Mouse (Mus musculus) left cerebral cortex, adult 8-10 months (tissue): ENCODE data around the gene Aes. TPM values are rescaled to one million over a fixed set of nuclear protein-coding genes. Genes with fewer than 3 reads are reported as not detected.

ENCODE experiments used
- DNase-seq, 2 experiments: peaks; one replicate each; pipeline ENCODE4 v3.0.0; 2022; ENCODE audit warnings: low spot score in 2 of 2
- total RNA-seq, 4 experiments: library from RNA; stranded (reverse); gene quantifications; 2 replicates each; pipeline ENCODE4 v1.2.4; 2022

The Aes gene
- 100 to 1,000 TPM; 719 to 760 (median 743) TPM for total RNA-seq

DNA sequence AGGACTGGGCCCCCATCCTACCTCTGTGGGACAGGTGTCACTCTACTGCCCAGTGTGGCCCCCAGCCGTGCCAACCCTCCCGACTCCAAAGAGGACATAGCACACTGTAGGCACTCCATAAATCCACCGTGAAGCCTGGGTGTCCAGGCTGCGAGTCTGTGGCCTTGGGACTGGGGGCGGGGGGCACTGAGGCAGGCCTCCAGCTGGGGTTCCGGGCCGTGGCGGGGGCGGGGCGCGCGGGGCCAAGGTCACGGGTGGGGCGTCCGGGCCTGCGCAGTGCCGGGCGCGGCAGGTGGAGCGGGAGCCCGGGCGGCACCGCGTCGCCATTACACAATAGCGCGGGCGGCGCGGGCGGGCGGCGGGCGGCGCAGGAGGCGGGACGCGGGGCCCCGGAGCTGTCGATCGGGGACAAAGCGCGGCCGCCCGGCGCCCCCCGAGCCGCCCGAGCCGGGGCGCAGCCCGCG is at the start of gene Aes:
Gene Aes (plus strand): TSS at position 326 of the 464 bp plus-strand sequence.
- peak; percentile 59 to 69 for DNase-seq

DNA sequence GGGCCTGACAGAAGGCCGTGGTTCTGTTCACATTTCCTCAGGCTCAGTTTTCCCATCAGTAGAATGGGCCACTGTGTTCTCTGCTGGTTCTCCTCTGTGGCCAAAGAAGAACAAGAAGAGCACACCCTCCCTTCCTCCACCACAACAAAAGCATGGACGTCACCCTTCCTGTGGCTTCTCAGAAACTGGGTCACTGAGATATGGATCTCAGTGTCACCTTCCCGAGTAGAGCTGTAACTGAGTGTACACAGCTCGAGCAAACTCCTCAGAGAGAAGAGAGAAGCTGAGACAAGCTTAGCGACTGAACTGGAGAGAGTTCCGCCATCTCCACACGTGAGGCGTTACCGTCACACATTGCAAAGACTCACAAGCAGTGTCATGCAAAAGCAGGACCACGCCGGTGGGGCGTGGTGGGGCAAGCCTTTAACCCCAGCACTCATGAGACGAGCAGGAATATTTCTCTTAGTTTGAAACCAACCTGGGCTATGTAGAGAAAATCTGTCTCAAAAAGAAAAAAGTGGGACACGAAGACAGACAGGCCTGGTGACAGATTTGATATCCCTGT is 49.0 kb upstream of the Aes start:
- DNase-seq, result no peak

DNA sequence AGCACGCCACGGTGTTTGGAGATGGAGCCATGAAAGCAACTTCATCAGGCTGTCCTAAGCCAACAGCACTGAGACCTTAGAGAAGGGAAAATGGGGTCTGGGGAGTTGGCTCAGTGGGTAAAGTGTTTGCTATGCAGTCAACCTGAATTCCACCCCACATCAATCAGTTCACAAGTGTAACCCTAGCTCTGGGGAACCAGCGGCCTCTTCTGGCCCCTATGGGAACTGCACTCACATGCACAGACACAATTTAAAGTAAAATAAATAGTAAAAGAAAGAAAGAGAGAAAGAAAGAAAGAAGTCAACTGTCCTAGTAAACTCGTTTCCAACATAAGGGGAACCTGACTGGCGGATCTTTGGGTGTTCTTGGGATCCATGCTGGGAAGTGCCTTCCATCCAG is 45.5 kb upstream of the Aes start:
- DNase-seq, result no peak

DNA sequence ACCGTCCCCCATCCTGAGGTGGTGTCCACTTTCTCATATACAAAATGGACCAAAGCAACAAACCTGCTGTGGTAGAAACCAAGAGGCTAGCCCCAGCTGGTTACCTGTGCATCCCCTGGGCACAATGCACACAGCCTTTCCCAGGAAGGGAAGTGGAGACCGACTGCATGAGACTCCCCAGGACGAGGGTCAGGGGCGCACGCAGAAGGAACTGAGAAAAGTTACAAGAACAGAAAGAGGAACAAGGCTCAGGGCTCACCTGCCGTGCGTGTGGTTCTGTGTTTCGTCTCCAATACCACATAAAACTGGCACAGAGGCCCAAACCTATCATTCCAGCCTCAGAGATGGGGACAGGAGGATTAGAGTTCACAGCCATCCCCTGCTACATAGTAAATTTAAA is 42.1 kb upstream of the Aes start:
- no peak for DNase-seq

DNA sequence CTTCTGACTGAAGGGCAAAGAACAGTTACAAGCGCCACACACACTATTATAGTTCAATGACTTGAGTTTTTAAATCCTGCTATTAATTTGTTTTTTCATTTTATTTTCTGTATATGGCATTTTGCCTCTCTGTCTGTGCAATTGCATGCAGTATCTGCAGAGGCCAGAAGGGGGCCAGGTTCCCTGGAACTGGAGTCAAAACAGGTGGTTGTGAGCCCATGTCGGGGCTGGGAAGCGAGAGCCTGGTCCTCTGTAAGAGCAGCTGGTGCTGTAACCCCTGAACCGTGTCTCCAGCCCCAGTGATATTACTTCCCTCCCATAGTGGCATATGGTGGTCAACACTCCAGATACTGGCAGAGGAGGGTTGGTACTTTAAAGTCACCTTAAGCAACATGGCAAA is 40.7 kb upstream of the Aes start:
- no peak for DNase-seq

DNA sequence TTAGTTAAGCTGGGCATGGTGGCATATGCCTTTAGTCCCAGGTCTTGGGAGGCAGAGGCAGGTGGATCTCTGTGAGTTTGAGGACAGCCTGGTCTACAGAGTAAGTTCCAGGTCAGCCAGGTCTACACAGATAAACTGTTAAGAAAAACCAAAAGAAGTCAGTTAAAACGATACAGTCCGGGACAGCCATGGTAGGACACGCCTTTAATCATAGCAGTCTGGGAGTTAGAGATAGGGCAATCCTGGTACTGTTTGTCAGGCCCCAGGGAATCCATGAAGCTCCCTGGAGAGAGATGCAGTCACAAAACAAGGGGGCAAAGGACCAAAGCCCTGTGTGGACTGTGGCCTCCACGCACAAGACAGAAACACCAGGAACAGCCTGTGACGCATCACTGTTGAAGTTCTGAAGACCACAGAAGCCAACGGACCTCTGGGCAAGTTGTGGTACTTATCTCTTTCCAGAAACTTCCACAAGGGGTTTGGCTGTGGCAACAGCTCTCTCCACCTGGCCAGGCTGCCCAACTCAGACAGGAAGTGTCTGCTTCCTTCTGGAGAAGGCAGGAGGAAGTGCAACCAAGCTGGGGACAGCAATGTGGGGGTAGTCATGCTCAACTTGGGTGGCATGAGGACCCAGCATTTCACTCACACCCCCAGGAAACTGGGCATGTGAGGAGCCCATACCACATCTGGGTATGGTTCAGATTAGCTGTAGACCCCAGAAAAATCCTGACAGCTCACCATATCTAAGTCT is 39.9 kb upstream of the Aes start:
- DNase-seq, result no peak

DNA sequence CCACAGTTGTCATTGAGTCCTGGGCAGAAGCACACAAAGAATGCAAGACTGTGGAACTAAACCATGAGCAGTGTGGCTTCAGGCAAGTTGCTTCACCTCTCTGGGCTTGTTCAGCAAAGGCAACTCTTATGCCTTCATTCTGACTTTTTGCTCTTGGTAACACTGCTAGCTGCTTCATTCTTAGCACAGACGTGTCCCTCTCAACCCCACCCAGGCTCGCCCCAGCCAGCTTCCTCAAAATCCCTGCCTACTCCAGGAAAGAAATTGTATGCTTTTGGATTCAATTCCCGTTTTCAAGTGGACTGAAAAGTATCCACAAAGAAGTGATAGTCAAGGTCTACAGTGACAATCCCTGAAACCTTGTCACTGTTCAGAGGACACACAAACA is 39.3 kb upstream of the Aes start:
- DNase-seq, result no peak

DNA sequence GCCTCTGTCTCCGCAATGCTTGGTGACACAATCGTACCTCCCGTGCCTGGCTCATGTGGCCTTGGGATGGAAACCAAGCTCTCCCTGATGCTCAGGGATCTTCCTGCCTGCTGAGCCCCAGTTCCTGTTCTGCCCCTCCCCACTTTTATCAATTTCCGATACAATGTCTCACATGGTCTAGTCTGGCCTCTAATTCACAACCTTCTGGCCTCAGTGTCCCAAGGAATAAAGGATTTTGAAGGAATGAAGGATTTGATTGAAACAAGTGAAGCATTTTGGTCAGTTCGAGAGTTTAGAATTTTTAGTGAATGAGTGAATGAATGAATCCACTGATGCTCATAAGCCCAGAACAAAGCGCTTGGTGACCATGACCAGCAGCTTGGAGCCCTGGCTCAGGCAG is 36.1 kb upstream of the Aes start:
- no peak for DNase-seq

DNA sequence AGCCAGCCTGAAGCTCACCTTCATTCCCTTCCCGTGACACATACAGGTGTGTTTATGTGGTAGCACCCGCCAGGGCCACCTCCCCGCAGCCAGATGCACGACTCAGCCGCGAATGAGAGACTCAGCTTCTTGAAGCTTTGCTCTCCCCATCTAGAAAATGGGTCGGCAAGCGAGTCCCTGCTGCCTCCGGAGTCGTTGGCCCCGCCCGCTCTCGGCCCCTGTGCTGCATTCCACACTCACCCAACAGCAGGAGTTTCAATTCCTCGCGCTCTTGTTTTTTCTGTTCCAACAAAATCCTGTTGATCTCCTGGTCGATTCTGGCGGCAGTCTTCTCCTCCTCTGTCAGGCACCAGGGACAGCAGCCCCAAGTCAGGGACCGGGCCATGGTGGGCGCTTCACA is 35.7 kb upstream of the Aes start:
- DNase-seq, result no peak

DNA sequence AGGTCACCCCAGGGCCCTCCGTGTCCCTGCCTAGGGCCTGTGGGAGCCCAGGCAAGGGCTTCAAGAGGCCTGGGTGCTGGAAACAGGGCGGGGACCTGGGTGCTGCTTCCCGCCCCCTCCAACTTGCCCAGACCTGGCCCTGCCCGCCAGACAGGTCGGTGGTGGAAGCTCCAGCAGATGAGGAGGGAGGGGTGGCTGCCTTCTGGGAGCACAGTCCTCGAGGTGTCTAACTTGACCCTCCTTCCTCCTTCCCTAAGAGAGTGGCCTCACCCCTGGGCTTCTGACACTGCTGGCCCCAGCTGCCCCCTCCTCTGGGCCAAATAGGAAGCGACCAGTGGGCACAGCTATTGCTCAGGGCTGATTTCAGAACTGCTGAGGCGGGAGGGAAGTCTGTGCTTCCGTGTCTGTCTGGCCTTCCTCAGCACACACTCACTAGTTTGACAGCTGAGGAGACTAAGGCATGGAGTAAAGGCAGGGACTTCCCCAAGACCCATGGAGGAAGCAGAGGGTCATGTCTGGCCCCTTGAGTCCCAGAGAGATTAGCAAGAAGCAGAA is 35.2 kb upstream of the Aes start, which contains the start of gene Gna15:
Gene Gna15 (minus strand): TSS at position 175 of the 555 bp plus-strand sequence.
- no peak for DNase-seq

DNA sequence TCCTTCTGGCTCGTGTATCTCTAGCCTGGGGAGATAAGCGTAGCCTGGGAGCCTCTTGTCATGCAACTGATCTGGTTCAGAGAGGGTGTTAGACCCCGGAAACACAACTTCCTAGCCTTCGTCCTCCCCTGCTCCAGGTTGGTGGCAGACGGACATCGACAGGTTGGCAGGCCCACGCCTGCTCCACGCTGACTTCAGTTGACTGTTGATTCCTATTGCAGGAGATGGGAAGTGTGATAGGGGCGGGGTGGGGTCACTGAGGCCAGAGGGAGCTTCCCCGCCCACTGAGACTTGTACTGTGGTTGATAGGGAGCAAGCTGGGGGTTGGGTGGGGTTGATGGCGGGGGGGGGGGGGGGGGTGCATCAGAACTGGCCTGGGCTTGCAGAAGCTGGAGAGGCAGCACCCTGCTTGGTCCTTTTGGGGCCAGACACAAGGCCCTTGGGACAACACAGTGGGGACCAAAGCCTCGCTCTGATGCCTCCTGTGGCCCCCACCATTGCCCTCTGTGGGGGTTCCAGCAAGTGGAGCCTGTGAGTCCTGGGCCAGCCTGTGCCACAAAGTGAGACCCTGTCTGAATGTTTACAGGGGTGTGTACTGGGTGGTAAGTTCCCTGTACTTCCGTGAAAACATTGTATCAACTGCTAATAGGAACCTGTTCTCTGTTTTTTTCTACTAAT is 34.1 kb upstream of the Aes start:
- no peak for DNase-seq

DNA sequence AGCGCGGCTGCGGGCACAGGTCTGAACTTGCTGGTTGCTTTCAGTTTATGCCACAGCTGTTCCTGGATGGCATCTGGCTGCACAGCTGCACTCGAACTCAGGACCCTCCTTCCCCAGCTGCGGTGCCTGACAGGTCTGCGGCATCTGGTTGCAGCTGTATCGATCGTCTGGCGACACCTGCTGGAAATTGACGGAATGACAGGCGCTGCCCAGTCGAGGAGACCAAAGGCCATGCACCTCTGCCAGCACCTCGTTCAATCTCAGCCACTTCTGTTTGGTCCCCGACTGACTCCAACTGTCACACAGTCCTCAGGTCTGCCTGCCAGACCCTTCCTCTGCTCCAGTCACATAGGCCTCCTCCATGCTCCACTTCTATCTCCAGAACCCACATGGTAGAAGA is 32.5 kb upstream of the Aes start:
- peak in 1 of 2 experiments; percentile 79 for DNase-seq

DNA sequence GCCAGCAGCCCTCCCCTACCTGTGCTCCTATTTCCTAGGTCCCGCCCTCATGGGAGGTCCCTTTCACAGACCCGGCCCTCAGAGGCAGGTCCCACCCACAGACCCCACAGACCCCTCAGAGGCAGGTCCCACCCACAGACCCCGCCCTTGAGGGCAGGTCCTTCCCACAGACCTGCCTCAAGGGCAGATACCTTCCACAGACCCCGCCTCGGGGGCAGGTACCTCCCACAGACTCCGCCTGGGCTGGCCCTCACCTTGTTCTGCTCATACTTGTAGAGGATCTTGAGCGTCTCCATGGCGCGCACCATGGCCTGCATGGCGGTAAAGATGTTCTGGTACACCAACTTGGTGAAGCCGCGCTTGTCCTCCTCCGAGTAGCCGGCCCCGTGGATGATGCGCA is 24.5 kb upstream of the Aes start:
- no peak for DNase-seq

DNA sequence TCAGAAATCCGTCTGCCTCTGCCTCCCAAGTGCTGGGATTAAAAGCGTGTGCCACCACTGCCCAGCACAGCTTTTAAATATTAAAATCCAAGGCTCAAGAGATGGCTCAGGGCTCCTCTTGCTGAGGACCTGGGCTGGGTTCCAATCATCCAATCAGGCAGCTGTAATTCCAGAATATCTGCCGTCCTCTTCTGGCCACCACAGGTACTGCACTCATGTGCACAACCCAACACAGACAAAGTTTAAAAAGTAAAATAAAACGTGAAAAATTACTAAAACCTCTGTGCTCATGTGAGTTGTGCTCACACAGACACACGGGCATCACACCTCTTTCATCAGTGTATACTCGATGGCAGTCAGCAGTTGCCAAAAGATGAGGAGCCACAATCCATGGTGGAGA is 22.6 kb upstream of the Aes start:
- no peak for DNase-seq

DNA sequence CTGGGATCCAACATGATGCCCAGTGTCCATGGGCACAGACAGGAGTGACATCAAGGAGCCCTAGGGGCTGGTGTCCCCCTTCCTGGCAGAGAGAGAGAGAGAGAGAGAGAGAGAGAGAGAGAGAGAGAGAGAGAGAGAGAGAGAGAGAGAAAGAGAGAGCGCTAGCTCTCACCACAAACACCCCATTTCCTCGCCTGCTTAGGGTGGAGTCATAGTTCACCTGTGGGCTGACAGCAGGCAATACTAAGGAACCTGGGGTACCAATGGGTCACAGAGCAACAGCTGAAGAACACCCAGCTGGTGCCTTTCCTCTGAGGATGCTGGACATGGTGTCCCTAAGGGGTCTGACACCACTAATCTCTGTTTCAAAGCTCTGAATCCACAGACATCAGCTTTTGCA is 21.9 kb upstream of the Aes start:
- DNase-seq, result no peak

DNA sequence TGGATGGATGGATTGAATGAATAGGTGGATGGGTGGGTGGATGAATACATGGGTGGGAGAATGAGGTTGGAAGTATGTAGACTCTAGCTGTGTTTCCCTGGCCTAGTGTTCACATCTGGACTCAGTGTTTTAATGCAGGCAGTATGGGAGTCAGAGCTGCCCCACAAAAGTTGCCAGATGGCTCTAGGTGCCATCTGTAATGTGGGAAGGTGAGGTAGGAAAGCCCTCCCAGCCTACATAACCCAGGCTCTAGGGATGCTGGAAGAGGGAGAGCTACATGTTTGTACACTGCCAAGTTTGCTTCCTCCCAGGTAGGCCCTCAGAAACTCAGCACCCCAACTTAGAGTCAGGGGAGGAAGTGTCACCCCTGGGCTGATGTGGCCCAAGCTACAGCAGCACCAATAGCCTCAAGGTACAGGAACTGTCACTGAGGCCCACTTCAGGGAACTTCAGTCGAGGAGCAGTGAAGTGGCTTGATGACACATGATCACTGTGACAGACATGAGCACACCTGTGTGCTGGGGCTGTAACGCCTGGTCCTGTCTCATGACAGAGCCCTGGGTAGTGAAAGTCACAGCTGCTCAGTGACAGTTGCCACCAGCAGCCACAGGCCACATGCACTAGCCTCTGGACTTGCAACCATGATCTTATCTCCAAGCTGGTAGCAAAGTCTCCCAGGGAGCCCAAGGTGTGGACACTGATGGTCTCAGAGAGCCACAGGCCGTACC is 20.8 kb upstream of the Aes start:
- DNase-seq, result no peak

DNA sequence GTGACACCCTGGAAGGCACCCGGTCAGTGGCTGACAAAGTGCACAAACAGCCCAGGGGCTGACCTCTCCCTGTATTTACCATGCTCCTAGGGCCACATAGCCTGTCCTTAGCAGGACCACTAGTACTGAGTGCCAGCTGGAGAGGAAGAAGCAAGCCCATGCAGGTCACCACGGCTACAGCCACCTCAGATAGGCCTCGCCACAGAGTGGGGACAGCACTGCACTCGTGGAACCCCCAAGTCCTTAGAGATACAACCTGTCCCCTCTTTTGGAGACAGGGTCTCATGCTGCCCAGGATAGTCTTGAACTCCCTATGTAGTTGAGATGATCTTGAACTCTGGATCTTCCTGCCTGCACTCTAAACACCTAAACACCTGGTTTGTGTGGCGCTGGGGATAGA is 17.9 kb upstream of the Aes start:
- no peak for DNase-seq

DNA sequence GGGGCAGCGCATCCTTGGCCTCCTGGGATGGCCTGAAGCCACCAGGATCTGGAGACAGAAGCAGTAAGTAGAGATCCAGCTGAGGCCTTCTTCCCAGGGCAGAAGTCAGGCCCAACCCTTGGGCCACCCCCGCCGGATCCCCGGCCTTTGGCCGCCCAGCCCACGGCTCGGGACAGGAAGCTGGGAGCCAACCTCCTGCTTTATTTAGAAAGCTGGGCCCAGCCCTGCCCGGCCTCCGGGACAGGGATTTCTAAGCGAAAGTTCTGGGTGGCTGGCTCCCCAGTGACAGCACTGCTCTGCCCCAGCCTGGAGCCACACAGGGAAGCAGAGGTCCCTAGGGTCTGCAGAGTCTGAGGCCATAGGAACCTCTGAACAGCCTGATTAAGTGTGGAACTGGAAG is 17.5 kb upstream of the Aes start:
- DNase-seq, result no peak

DNA sequence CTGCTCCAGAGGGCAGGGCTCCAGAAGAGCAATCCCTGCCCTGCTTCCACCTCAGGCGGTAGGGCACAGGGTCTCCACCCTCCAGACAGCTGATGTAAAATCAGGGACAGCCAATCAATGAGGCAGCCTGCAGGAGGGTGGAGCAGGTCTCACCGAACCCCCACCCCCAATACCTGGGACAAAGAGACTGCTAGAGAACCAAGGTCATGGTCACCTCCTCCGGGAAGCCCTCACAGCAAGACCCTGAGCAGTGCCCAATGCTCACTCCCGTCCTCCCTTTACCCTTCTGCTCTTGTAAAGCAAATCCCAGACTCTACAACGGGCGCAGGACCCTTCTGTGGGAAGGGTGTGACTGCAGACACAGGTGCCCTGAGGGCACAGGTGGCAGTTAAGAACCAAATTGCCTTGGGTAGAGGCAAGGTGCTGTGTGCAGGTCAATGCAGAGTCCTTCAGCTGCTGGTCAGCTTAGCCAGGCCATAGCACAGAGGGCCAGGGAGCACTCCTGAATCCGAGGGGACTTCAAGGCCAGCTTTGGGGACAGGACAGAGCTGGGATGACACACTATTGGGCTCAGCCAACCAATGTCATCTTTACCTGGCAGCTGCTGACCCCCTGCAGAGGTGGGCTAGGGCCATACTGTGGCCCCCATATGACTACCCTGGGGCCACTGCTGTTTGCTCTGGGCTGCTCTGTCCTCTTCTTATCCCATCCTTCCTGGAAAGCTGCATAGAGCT is 16.4 kb upstream of the Aes start:
- no peak for DNase-seq

DNA sequence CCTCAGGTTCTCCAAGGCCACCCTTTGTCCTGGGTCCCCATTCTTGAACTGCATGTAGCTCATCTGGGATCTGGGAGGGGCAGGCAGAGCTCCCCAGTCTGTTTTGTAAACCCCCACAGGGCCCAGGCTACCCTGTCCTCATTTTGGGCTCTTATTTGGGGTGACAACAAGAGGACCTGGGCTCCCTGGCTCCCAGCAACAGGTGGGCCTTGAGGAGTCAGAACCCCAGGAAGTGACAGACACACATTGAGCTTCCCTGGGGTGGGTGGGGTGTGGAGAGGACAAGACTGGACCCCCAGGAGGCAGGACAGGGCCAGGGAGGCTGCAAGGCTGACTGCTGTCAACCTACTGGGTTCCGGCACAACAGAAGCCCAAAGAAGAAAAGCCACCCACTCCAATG is 15.7 kb upstream of the Aes start:
- DNase-seq, result no peak
